22 mouse cellular contexts compared by ENCODE assay signal in the genomic region with DNA sequence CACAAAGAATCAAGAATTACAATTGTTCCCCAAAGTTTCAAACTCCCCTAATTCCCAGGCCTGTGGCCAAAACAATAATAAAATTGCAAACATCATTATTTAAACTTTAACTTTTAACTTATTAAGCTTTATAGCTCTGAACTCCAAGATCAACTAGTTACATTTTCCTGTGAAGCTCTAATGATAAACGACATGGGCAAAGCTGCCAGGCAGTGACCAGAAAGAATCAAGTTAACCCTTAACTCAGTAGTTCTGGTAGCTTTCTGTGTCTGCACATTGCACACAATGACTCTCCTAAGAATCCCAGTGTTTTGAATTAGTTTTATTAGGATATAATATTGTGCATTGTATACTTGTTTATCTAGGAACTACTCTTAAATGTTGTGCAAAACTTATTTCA.
"Had no signal": no experiment of that assay in that cellular context is flagged by ENCODE, and none has a peak within 500 bp of the region (broad histone marks: within the 10 kb centered on the region; RNA-seq: fewer than 3 reads in every experiment).

No protein-coding gene starts in this region.

- H3K4me3 ChIP-seq: gastrocnemius, adult 2 months; heart, embryonic 10.5 days; heart, embryonic 12.5 days; hindbrain, embryonic 10.5 days; hindbrain, embryonic 12.5 days; intestine, embryonic 15.5 days; layer of hippocampus, adult 2 months; left cerebral cortex, adult 2 months; limb, embryonic 10.5 days; limb, embryonic 12.5 days; liver, embryonic 13.5 days; liver, embryonic 15.5 days had no signal

- H3K36me3 ChIP-seq: heart, embryonic 10.5 days; heart, embryonic 12.5 days; hindbrain, embryonic 10.5 days; hindbrain, embryonic 12.5 days; intestine, embryonic 15.5 days; limb, embryonic 10.5 days; limb, embryonic 12.5 days had no signal

- H3K27ac ChIP-seq: gastrocnemius, adult 2 months; heart, embryonic 10.5 days; hindbrain, embryonic 10.5 days; hindbrain, embryonic 12.5 days; hindbrain, embryonic 14.5 days; intestine, embryonic 15.5 days; kidney, postnatal 0 days; layer of hippocampus, adult 2 months; left cerebral cortex, adult 2 months; limb, embryonic 10.5 days; limb, embryonic 12.5 days; liver, embryonic 13.5 days; liver, embryonic 15.5 days had no signal

- H3K27me3 ChIP-seq: hindbrain, embryonic 12.5 days; intestine, embryonic 15.5 days; liver, embryonic 13.5 days; liver, embryonic 15.5 days had no signal

- DNase-seq: gastrocnemius, adult 2 months; gastrocnemius, postnatal 10 days; gastrocnemius, postnatal 25 days; heart, adult 18-20 months; heart, postnatal 10 days; heart, postnatal 4 days; kidney, postnatal 4 days; liver; liver, embryonic 13.5 days; liver, postnatal 0 days had no signal

- H3K4me1 ChIP-seq: heart, embryonic 10.5 days; heart, embryonic 12.5 days; hindbrain, embryonic 10.5 days; hindbrain, embryonic 12.5 days; intestine, embryonic 15.5 days; limb, embryonic 10.5 days; limb, embryonic 12.5 days; liver, embryonic 13.5 days; liver, embryonic 15.5 days had no signal
